Mouse (Mus musculus) C2C12 (cell line): ENCODE measurements at regions not wholly inside any gene's neighbourhood (a gene's known extent, or its start where the extent isn't known, plus 50 kb on each side); places are given as distances from the start of the nearest gene placed in this dataset.

Experiments
- CEBPB ChIP-seq: IDR thresholded peaks from one replicate; pipeline ENCODE4 v1.6.1; 2011; ENCODE audit warnings: low read depth, mild to moderate bottlenecking, control low read depth, moderate library complexity
- CTCF ChIP-seq: IDR thresholded peaks from one replicate; pipeline ENCODE4 v1.5.1; 2011; ENCODE audit not compliant: control insufficient read depth, insufficient read depth, insufficient read length
- FOSL1 ChIP-seq: IDR thresholded peaks from one replicate; pipeline ENCODE4 v1.8.0; 2011; ENCODE audit warnings: mild to moderate bottlenecking, low read length; ENCODE audit not compliant: poor library complexity, insufficient read depth, severe bottlenecking
- MAX ChIP-seq: IDR thresholded peaks from one replicate; pipeline ENCODE4 v1.6.1; 2011; ENCODE audit warnings: mild to moderate bottlenecking, control low read depth
- MYOD1 ChIP-seq: IDR thresholded peaks from one replicate; pipeline ENCODE4 v1.6.1; 2011; ENCODE audit warnings: low read depth; ENCODE audit not compliant: control insufficient read depth, insufficient read length
- MYOG ChIP-seq: IDR thresholded peaks from one replicate; pipeline ENCODE4 v1.6.1; 2011; ENCODE audit not compliant: control insufficient read depth, insufficient read length; ENCODE audit errors: extremely low read depth
- USF1 ChIP-seq: IDR thresholded peaks from one replicate; pipeline ENCODE4 v1.6.1; 2011; ENCODE audit warnings: low read depth, mild to moderate bottlenecking, control low read depth, moderate library complexity

DNA sequence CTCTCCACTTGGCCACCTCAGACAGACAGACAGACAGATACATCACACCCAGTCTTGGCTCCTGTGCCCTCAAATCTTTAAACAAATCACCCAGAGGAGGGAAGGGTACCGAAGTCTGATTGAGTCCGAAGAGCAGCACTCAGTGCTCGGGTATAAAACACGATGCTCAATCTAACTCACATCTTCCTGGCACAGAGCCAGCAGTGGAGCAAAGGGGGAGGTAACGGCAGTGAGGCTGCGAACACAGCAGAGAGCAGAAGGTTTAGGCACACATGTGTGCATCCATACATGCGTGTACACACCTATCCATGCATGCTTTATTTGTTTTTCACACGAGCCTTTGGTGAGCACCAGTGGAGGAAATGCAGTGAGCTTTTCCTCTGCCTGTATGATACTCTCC is 78.9 kb upstream of the Rybp start:
- TF ChIP-seq CTCF (no peak), MYOD1 (no peak), FOSL1 (no peak), USF1 (no peak), CEBPB (no peak), MAX (no peak), MYOG (no peak)
